Mouse (Mus musculus) inflammation-experienced regulatory T-cells, adult 6 months (primary cell): Measurements from ENCODE around the gene Rasal3. TPM values are rescaled to one million over a fixed set of nuclear protein-coding genes. Genes with fewer than 3 reads are reported as not detected.

ENCODE experiments used
- ATAC-seq: one replicate; pipeline ENCODE4 v1.8.0; 2017
- polyA plus RNA-seq, 3 experiments: library from polyadenylated mRNA; unstranded; fragments of 100-300 nt; shearing (Covaris generic); gene quantifications; one replicate each; pipeline ENCODE4 v1.2.1; 2017

Gene Rasal3
- polyA plus RNA-seq, 3 experiments from 2014 or later = 109 to 139 (median 109) TPM

GRCm38 (mm10) chr17:32388370-32389100 lies 14.8 kb downstream of the Rasal3 start:
- ATAC-seq = peak; percentile 6

GRCm38 (mm10) chr17:32387986-32388369 lies 15.4 kb downstream of the Rasal3 start:
- no peak for ATAC-seq

DNA sequence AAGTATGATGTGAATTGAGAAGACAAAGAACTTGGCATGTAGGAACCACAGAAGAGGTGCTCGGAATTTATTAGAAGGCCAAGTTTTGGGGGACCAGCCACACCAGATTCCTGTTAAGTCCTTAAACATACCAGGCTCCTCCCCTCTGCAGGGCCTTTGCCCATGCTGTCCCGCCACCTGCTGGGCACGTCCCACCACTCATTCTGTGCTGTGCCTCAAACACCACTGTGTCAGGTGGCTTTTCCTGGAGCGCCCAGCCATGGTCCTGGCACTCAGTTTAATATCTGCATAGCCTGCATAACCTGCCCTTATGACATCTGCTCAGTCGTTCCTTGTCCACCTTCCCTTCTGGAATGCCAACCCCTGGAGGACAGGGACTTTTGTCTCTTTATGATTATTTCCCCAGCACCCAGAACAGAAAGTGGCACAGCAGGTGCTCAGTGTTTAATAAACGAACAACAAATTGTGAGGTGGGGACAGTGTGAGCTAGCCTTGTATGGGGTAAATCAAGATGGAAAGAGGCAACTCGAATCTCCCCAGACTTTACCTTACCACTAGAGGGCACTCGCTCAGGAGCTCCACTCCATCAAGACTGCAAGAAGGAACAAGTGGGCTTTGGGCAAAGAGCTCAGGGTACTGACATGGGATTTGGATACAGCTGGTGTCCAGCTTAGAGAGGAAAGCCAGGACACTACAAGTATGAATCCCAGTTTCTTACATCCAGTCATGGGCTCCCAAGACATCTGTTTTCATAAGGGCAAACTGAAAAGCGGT lies 16.5 kb downstream of the Rasal3 start:
- ATAC-seq = peak; percentile 33

- no peak for ATAC-seq
These were observed 19.7 kb downstream of the Rasal3 start for GRCm38 (mm10) chr17:32383661-32384060.

DNA sequence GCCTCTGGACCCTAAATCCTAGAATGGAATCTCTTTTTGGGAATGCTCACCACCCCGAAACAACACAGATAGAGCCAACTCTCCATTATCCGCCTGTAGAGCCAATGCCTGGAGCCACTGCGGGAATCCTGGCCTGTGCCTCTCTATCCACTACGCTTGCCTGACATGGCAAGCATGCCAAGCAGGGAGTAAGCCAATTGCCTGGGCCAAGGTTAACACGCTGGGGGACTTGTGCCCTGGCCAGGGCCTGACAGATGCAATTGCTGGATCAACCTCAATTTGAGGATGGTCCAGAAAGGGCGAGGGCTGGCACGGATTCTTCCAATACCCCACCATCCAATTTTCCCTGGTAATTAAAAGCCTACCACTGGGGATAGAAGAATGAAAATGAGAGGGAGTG lies 20.8 kb downstream of the Rasal3 start:
- no peak for ATAC-seq

DNA sequence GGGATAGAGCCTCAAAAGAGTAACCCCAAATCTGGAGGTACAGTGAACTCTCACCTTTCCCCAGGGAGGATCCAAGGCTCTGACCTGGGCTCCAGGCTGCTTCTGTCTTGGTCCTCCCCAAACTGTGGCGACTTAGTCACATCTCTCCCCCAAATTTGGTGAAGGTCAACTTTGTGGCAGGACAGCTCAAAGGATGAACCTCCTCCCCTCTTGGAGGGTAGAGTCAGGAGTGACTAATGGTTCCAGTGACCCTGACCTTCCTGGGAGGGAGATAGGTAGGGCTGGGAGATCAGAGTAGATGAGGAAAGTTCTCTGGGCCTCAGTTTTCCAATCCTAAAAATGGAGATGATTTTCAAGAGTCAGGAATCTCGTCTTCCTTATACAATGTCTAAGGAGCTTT lies 24.6 kb downstream of the Rasal3 start:
- ATAC-seq = no peak

DNA sequence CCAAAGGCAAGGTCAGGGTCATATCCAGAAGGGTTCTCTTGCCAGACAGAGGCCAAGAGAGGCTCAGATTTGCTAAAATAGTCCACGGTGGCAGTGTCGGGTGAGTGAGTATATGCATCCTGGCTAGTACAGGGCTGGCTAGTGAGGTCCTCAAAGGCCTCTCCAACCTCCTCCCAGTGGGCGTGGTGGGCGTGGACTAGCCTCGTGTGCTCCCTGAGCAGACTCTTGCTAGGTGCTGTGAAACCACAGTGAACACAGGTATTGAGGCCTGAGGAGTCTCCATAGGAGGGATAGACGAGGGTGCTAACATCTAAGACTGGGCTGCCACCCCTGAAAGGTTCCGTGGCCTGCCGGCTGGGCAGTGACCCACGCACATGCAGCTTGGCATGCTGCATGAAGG lies 26.2 kb downstream of the Rasal3 start:
- ATAC-seq = no peak

DNA sequence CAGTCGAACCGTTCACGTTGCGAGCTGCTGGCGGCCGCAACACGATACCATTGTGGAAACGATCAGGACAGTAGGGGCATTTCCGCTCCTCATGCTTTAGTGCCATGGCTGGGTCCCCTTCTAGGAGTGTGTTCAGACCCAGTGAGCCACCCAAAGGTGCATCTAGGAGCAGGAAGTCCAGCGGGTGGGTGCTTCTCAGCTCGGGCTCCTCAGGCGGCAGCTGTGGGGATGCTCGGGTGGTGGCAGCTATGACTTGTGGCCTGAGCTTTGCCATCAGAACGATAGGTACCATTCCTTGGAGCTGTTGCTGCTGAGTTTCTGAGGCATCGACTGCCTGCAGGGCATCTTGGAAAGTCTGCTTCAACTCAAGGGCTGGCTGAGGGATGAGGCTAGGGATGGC lies 26.9 kb downstream of the Rasal3 start:
- ATAC-seq = no peak

- ATAC-seq = peak; percentile 67
These were observed 34.3 kb downstream of the Rasal3 start for GRCm38 (mm10) chr17:32368991-32369578.

- ATAC-seq = no peak
These were observed 35.7 kb downstream of the Rasal3 start for GRCm38 (mm10) chr17:32367706-32368105.

DNA sequence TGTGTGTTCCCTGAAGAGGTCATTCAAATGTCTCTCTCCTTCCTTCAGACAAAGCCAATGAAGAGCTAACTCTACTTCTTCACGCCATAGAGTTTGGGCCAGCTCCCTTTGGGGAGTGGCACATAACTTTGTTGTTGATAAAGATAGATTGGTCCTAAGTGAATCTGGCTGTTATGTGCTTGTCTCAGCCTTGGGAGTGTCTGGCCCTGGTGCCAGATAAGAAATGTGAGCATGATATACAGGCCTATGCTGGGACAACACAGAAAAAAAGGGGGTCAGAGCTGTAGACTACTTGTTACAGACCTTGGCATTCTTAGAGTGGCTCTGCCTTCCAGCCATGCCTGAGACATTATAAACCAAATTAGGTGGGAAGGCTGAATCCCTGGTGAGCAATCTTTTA lies 38.1 kb downstream of the Rasal3 start:
- ATAC-seq = no peak

- ATAC-seq = no peak
These were observed 38.5 kb downstream of the Rasal3 start for GRCm38 (mm10) chr17:32364850-32365249.

- ATAC-seq = peak; percentile 84
These were observed 39.1 kb downstream of the Rasal3 start for GRCm38 (mm10) chr17:32364331-32364730.

- peak; percentile 22 for ATAC-seq
These were observed 39.5 kb downstream of the Rasal3 start for GRCm38 (mm10) chr17:32363821-32364301.

GRCm38 (mm10) chr17:32362686-32363085 lies 40.7 kb downstream of the Rasal3 start:
- no peak for ATAC-seq

DNA sequence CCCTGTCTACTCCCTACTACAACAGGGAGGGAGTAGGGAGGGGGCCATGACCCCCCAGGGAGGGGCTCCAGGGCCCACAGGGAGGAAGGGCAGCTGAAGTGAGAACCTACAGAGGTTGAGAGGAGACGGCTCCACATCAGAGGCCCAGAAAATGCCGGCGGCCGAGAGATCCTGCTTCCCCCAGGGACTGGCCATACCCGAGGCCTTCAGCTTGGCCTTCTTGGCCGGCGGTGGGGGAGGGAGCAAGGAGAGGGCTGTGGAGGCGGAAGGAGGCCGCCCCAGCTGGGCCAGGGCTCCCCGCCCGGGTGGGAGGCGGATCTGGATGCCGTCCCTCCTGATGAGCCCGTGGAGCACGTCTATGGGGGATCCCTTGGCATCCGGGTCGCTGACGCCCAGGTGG lies 43.5 kb downstream of the Rasal3 start:
- no peak for ATAC-seq

GRCm38 (mm10) chr17:32358943-32359340 lies 44.4 kb downstream of the Rasal3 start:
- no peak for ATAC-seq

GRCm38 (mm10) chr17:32358192-32358942 lies 45.0 kb downstream of the Rasal3 start:
- no peak for ATAC-seq

- no peak for ATAC-seq
These were observed 46.3 kb downstream of the Rasal3 start for GRCm38 (mm10) chr17:32356766-32357760.

GRCm38 (mm10) chr17:32356281-32356680 lies 47.1 kb downstream of the Rasal3 start:
- ATAC-seq = no peak

GRCm38 (mm10) chr17:32355031-32355430 lies 48.4 kb downstream of the Rasal3 start:
- ATAC-seq = no peak

GRCm38 (mm10) chr17:32354211-32354610 lies 49.2 kb downstream of the Rasal3 start:
- ATAC-seq = no peak
